Mouse (Mus musculus): ENCODE results near the gene Wnt5b.
A peak's percentile ranks its signal among the peaks of the same experiment; 100 is the strongest.

Gene Wnt5b

DNA sequence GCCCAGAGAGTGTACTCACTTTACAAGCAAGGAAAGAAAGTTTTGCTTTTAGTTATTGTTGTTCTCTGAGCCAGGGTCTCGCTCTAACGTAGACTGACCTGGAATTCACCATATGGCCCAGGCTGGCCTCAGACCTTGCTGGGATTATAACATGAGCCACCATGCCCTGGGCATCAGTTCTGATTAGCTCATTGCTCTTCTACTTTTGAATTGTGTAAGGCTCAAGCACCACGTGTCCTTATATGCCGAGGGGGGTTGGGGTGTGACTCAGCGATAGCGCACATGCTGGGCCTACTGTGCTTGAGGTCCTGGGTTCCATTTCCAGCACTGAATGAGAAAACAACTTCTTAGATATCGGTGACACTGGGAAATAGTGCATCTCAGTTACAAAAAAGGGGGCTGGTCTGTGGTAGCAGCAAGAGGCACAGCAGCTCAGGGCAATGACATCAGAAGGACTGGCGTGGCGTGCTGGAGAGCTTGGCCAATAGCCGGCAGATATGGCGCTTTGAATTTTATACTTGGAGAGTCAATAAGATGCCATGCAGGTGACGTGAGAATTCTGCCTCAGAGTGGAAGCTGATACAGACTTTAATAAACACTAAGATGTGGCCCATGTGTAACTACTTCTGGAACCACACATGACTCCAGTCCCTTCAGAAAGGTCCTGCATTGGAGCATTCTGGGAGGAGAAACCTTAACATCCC is 57.6 kb downstream of the Wnt5b start:
- DNase-seq (ENCODE audit: low read depth, low spot score): no peak

DNA sequence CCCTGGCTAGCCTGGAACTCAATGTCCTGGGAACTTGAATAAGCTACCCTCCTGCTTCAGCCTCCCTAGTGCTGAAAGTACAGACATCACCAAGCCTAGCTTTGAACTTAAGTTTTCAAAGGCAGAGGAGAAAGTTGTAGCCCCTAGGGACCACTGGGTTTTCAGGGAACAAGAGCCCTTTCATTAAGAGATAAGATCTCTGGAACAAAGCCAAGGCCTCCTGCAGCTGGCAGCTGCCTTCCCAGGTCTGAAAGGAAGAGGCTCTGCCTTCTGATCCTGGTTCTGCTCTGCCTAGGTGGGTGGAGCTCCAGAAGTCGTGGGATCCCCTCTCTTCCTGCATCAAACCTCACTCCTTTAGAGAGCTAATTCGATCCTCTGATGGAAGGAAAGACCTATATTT is 58.7 kb downstream of the Wnt5b start:
- DNase-seq (ENCODE audit: low read depth, low spot score): peak; percentile 64

DNA sequence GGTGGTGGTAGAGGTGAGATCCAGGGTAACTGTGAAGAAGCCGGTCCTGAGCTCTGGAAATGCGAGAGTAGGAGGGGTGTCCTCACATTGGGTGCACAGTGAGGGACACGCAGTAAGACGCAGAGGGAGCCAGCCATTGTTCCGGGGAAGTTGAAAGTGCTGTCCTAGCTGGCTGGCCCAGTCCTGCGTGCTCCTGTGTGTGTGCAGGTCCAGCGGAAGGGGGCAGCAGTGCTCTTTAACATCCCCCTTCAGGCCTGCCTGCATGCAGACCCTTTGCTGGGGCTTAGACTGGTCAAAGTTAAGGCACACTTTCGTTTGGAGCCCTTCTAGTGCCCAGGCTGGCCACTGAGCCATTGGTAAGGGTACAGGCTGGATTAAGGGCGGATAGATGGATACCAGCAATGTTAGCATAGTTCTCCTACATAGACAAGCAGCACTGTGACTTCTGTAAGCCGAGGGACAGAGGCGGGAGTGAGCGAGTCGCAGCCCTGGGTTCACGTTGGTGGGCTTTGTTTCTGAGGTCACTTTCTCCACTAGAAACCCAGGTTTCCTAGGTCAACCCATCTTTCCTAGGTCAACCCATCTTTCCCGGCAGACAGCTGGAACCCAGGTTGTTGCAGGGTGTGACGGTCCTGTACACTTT is 61.1 kb downstream of the Wnt5b start:
- peak; percentile 57 for DNase-seq (ENCODE audit: low read depth, low spot score)

DNA sequence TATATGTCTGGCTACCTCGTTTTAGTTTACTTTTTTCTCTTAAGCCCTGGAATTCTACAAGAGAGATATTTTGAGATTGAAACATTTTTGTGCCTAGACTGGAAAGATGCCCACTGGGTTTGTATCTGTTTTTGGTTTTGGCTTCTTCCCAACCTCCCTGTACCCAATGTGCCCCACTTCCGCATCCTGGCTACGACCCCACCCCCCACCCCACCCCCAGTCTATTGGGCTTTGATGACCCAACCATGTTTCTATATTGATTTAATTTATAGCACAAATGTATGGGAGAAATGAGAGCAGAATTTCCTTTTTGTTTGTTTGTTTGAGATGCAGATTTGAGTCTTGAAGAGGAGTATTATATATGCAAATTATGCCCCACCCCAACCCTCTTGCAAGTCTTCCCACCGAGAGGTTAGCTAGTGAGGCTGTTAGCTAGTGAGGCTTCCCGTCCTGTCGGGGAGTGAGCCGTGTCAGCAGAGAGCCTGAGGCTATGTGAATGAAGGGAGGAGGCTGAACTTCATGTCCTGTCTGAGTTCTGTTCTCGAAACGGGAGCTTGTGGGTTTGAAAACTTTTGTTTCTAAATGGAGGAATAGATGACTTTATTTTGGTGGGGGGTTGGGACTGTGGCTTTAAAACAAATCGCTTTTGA is 62.3 kb downstream of the Wnt5b start:
- peak; percentile 65 for DNase-seq (ENCODE audit: low read depth, low spot score)

DNA sequence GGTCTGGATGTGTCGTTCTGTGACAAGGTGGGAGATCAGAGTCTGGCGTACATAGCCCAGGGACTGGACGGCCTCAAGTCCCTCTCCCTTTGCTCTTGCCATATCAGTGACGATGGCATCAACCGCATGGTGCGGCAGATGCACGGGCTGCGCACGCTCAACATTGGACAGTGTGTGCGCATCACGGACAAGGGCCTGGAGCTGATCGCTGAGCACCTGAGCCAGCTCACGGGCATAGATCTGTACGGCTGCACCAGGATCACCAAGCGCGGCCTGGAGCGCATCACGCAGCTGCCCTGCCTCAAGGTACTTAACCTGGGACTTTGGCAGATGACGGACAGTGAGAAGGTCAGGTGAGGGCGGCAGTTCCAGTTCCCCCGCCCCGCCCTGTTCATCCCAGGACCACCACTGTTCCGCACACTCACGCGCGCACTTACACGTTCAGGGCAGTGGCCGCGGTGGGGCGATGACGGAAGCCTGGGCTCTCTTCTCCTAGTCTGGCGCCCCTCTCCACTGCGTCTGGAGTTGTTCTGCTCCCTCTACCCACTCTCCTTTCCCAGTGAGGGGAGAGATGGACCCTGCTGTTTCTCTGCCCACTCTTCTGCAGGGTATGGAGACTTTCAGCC is 63.3 kb downstream of the Wnt5b start:
- DNase-seq (ENCODE audit: low read depth, low spot score): peak; percentile 48

DNA sequence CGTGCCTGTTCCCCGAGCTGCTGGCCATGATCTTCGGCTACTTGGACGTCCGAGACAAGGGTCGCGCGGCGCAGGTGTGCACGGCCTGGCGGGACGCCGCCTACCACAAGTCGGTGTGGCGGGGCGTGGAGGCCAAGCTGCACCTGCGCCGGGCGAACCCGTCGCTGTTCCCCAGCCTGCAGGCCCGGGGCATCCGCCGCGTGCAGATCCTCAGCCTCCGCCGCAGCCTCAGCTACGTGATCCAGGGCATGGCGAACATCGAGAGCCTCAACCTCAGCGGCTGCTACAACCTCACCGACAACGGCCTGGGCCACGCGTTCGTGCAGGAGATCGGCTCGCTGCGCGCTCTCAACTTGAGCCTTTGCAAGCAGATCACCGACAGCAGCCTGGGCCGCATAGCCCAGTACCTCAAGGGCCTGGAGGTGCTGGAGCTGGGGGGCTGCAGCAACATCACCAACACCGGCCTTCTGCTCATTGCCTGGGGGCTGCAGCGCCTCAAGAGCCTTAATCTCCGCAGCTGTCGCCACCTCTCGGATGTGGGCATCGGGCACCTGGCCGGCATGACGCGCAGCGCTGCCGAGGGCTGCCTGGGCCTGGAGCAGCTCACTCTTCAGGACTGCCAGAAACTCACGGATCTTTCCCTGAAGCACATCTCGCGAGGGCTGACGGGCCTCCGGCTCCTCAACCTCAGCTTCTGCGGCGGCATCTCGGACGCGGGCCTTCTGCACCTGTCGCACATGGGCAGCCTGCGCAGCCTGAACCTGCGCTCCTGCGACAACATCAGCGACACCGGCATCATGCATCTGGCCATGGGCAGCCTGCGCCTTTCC is 64.1 kb downstream of the Wnt5b start:
- DNase-seq (ENCODE audit: low read depth, low spot score): peak; percentile 84

DNA sequence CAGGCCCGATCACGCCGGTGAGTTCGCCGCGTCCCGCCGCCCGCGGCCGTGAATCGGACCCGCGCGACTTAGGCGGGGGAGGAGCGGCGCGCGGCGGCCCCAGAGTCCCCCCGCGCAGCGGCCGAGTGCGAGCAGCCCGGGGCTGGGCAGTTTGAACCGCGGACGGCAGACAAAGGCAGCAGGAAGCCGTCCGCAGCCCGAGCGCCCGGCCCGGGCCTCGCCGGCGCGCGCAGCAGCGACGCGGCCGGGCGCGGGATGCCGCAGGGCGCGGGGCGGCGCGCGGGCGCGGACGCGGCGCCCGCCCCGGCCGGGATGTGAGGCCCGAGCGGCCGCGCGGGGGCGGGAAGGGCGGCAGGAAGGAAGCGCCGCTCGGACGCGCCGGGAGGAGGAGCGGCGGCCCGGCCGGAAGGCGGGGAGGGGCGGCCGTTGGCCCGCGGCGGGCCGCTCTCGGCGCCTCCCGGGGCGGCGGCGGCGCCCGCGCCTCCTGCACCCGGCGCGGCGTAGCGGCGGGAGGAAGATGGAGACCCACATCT is 64.7 kb downstream of the Wnt5b start, which contains the start of gene Fbxl14:
TSS of gene Fbxl14 (plus strand) at position 326 of the 533 bp plus-strand sequence.
- peak; percentile 67 for DNase-seq (ENCODE audit: low read depth, low spot score)

DNA sequence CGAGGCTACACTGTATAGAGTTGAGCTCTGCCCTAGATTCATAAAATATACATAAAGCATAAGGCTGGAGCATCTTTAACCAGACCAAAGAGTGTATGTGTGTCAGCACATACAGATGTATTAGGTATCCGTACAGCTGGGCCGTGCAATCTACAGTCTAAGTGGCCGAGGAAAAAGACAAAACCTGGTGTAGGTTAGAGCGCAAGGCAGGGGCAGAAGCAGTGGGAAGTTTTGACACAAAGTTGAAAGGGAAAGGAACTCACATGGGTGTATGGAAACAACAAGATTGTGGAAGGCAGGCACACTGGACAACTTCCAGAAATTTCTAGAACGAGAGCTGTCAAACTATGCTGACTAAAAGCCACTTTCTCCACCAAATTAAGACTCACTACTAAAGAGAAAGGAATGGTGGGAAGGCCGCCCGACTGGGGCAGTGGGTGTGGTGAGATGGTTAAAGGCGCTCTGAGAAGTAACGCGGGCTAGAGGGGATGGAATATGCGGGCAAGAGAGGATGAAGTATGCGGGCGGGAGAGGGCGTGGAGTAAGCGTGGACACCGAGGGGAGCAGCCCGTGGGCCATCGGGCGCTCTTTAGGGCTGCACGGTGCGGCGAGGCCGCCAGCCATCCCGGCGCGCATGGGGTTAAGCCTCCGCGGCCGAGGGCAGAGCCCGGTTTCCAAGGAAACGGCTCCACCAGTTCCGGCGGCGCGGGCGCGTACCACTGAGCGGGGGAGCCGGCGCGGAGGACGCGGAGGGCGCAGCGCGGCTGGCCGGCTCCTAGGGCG is 65.4 kb downstream of the Wnt5b start:
- peak; percentile 86 for DNase-seq (ENCODE audit: low read depth, low spot score)

DNA sequence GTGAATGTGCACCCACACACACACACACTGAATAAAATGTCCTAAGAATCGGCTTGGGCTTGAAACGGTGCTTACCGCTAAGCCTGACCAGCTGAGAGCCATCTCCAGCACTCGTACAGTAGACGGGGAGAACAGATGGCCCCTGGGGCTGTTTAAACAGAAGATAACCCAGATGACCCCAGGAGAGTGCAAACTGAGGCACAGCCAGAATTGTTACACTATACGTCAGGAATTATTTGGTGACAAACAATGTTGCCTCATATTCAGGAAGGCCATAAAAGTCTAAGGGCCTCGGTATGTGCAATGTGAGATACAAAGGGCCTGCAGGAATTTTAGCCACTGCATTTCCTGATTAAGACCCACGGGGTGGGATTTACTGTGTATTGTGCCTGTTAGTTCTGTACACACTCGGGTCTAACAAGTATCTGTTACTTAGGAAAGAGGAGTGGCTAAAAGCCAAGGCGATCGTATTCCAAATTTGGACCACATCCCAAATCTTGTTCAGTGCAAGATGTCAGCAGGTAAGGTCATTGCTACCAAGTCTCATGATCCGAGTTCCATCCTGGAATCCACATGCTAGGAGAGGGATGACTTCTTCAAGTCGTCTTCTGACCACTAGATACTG is 66.3 kb downstream of the Wnt5b start:
- no peak for DNase-seq (ENCODE audit: low read depth, low spot score)

DNA sequence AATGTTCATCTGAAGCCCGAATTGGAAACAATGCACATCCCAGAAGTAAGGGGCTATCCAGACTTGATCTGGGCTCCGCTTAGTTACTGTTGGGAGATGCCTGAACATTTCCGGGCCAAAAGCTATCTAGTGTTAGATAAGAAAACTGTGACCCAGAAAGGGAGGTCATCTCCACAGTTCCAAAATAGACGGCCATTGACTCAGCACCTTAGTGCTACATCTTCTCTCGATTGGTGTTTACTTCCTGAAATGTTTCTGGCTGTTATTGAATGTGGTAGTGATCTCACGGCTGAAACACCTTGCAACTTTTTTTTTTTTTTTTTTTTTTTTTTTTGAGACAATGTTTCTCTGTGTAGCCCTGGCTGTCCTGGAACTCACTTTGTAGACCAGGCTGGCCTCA is 68.2 kb downstream of the Wnt5b start:
- no peak for DNase-seq (ENCODE audit: low read depth, low spot score)

DNA sequence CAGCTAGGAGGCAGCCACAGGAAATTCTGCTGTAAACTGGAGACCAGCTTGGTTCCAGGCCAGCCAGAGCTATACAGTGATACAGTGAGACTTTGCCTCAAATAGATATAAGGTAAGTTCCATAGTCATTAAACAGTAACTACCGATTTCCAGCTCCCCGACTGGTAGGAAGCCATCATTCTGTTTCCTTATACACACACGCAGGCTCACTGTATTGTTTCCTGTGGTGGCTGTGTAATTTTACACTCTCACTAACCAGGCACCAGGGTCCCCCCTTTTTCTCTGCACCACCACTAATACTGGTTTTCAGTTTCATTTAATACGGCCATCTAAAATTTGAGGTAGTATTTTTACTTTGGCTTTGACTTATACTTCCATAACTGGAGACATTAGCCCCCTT is 70.2 kb downstream of the Wnt5b start:
- DNase-seq (ENCODE audit: low read depth, low spot score): no peak

DNA sequence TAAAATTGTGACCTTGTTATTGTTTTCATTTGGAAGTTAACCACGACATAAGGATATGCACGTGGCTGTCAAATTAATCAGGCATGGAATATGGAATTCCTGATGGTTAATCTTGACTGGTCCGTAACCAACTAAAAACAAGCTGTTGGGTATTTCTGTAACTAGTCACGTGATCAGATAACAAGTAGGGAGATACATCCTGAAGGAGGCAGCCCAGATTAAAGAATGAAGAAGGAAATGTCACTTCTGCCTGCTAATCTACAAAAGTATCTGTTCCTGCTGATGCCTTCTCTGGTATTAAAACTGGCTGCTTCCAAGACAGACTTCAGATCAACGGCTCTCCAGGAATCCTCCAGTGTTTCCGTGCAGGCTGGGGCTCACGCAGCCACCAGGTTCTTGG is 70.7 kb downstream of the Wnt5b start:
- DNase-seq (ENCODE audit: low read depth, low spot score): no peak

DNA sequence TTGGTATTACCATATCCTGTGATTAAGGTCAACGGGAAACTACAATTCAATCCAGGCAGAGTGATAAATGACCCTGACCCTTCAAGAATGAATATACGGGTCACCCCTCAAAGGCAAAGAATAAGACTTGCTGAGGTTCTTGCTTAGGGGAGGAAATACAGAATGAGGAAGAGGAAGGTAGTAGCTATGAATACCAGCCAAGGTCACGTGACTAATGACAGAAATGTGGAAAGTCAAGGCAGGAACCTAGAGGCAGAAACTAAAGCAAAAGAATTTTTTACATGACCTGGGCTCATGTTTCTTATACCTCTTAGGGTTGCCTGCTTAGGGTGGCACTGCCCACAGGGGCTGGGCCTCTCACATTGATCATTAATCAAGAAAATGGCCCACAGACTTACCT is 71.4 kb downstream of the Wnt5b start:
- DNase-seq (ENCODE audit: low read depth, low spot score): no peak

DNA sequence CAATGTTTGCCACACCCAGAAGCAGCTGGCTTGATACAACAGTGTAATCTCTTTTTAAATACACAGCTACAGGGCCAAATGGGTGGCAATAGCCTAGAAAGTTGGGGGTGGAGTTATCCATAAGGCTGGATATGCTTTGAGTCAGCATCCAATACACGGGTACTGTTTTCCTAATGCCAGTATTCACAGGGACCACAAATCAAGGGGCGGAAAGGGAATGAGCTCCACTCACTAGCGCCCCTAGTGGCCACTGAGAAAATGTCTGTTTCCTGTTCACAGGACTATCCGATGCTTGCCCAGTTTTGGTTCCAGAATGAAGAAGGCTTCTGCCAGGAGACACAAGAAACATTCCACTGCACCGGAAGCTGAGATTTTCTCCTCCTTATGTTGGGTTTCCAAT is 72.0 kb downstream of the Wnt5b start:
- peak; percentile 78 for DNase-seq (ENCODE audit: low read depth, low spot score)

DNA sequence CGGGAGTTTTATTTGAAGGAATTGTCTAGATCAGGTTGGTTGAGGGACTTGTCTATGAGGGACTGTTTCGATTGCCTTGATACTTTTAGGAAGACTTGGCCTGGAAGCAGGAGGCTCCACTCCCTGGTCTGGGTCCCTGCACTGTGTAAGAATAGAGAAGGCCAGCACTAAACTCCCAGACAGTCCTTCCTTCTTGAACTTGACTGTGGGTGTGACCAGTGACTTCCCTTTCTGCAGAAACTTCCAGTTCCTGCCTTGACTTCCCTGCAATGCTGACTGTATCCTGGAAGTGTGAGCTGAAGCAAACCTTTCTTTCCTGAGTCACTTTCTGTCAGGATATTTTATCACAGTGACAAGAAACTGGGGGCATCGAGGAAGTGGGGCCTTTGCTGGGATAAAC is 73.4 kb downstream of the Wnt5b start:
- no peak for DNase-seq (ENCODE audit: low read depth, low spot score)

DNA sequence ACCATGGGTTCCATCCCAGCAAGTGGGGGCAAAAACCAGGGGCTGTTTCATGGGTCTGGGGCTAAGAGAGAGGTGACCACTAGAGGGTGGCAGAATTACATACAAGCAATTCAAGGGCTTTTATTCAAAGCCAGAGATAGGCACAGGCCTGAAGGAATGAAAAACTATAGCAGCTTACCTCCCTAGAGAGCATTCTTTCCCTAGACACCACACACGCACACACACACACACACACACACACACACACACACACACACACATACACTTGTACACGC is 76.4 kb downstream of the Wnt5b start:
- no peak for DNase-seq (ENCODE audit: low read depth, low spot score)

DNA sequence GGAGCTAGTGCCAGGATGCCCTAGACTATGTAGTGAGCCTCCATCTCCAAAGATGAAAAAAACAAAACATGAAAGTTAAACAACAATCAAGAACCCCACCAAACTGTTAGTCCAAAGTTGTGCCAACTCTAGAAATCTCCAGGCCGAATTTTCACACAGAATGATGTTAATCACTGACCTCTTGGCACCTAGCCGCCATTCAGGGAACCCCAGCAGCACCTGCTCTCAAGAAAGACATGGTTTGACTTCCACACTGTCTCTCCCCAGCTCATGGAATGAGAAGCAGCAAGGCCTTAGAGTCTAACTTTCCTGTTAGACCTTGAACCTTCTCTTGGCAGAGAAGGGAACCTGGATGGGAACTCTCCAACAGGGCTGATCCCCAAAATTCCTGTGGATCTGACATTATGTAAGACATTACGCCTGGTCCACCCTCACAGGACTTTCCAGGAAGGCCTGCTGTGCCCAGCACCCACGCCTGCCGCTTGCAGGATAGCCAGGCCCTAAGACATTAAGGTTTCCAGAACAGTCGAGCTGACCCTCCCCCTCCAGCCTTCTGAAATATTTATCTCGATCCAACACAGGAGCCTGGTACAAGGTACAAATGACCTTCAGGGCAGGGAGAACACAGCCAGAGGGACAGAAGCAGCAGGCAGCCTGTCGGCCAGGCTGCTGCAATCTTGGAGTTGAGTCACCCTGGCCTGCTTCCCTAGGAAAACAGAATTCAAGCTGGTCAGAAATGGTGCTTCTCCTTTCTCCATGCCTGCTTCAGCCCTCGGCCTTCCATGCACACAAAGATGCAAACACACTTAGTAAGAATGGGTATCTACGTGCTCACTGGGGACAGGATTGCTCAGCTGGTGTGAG is 77.0 kb downstream of the Wnt5b start:
- no peak for DNase-seq (ENCODE audit: low read depth, low spot score)

DNA sequence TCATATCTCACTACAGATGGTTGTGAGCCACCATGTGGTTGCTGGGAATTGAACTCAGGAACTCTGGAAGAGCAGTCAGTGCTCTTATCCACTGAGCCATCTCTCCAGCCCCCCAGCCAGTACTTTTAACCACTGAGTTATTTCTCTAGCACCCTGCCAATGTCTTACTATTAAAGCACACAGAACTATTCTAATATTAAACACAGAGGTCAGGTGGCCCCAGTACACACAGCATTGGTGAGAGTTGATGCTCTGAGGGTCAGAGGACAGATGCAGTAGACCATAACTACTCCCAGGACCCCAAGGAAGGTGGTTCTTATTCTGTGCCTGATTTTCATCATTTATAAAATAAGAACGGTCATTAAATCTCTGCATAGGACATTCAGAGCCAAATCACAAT is 78.0 kb downstream of the Wnt5b start:
- no peak for DNase-seq (ENCODE audit: low read depth, low spot score)

DNA sequence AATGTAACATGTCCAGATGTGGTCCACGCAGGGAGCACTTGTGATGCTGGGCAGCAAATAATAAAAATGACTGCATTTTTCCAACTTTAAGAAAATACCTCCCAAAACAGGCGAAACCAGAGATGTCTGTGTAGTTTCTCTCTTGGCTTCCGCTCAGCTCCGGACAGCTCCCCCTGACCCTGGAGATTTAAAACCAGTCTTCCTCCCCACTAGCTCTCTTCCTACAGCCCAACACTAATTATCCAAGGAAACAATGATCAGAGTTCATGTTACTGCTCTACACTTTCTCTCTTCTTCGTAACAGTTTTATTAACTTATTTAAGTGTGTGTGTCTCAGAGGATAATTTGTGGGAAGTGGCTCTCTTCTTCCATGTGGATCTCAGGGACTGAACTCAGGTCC is 83.8 kb downstream of the Wnt5b start:
- no peak for DNase-seq (ENCODE audit: low read depth, low spot score)

Data from R1 (cell line).